Mouse (Mus musculus): ENCODE results near the gene Sgms1.
"Not testable (repeated sequence)": the region's sequence is repeated elsewhere in the genome, so short reads cannot be mapped to it uniquely, and the experiment has no call there.

DNA sequence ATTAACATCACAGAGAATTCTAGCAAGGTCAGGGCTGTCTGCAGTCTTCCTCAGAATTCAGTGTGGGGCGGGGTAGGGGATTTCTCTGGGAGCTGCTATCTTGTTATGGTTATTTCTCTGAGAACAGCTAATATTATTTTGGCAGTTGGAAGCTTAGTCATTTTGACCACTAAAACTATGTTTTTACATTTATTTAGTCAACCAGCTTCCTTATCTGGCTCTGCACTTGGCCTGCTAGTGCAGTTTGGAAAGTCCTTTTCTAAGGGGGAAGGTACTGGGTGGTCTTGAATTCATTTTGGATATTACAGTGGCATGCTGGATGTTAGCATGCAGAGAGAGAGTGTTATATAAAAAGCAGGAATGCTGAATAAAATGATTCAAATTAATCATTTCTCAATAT, 72.2 kb downstream of the Sgms1 start:
- not testable (repeated sequence) for TF ChIP-seq POLR2AphosphoS2 (IDR thresholded peaks at IDR 0.05; ENCODE audit: insufficient read length, low read depth); POLR2A (IDR thresholded peaks at IDR 0.05; ENCODE audit: insufficient read length, low read depth); MYOD1 (IDR thresholded peaks at IDR 0.05; ENCODE audit: control insufficient read depth in 1 of 3, insufficient read length in 2 of 3, low read depth in 2 of 3); REST (IDR thresholded peaks at IDR 0.05; ENCODE audit: insufficient read depth, insufficient read length); E2F4 (IDR thresholded peaks at IDR 0.05; ENCODE audit: insufficient read depth); TCF12 (IDR thresholded peaks at IDR 0.05; ENCODE audit: insufficient read depth, poor library complexity, severe bottlenecking); USF1 (IDR thresholded peaks at IDR 0.05; ENCODE audit: low read depth); CEBPB (IDR thresholded peaks at IDR 0.05; ENCODE audit: insufficient read depth, poor library complexity, severe bottlenecking)

Data from myocyte (in vitro differentiated cells).